Mouse (Mus musculus) embryonic facial prominence, embryonic 11.5 days (tissue): ENCODE results near the gene Gstm4. TPM values are rescaled to one million over a fixed set of nuclear protein-coding genes. Genes with fewer than 3 reads are reported as not detected.

Experiments
- ATAC-seq: fragments of 200-750 bp; cut with Nextera tagmentation; replicated peaks from 2 replicates; pipeline ENCODE4 v1.8.0; 2017; ENCODE audit warnings: low read depth; ENCODE audit not compliant: insufficient number of reproducible peaks, low FRiP score, low TSS enrichment
- DNase-seq: peaks from one replicate; pipeline ENCODE4 v3.0.0-alpha.2; 2015; ENCODE audit warnings: low spot score
- H3K27ac ChIP-seq: fragments of 300-500 bp; sonication (generic); replicated peaks from 2 replicates; pipeline ENCODE4 v1.5.1; 2014; ENCODE audit warnings: mild to moderate bottlenecking, low read depth, low read length, control low read depth
- H3K27me3 ChIP-seq: fragments of 300-500 bp; sonication (generic); 2 replicates; pipeline ENCODE4 v1.6.1; 2014; ENCODE audit warnings: mild to moderate bottlenecking, low read length, moderate library complexity, mixed read lengths; ENCODE audit not compliant: control insufficient read depth, insufficient read depth
- H3K36me3 ChIP-seq: fragments of 300-500 bp; sonication (generic); replicated peaks from 2 replicates; pipeline ENCODE4 v1.6.1; 2014; ENCODE audit warnings: low read depth, mild to moderate bottlenecking, low read length, moderate library complexity, mixed read lengths; ENCODE audit not compliant: control insufficient read depth, insufficient read depth
- H3K4me1 ChIP-seq: fragments of 300-500 bp; sonication (generic); 2 replicates; pipeline ENCODE4 v1.6.1; 2014; ENCODE audit warnings: low read length, mixed read lengths; ENCODE audit not compliant: control insufficient read depth, insufficient read depth
- H3K4me2 ChIP-seq: fragments of 300-500 bp; sonication (generic); 2 replicates; pipeline ENCODE4 v1.6.1; 2014; ENCODE audit warnings: low read depth, mild to moderate bottlenecking, control low read depth, low read length, moderate library complexity
- H3K4me3 ChIP-seq: fragments of 300-500 bp; sonication (generic); 2 replicates; pipeline ENCODE4 v1.5.1; 2014; ENCODE audit warnings: low read depth, low read length, control low read depth
- H3K9ac ChIP-seq: fragments of 300-500 bp; sonication (generic); replicated peaks from 2 replicates; pipeline ENCODE4 v1.6.1; 2014; ENCODE audit warnings: mild to moderate bottlenecking, control low read depth, low read length
- H3K9me3 ChIP-seq: fragments of 300-500 bp; sonication (generic); replicated peaks from 2 replicates; pipeline ENCODE4 v1.6.1; 2016; ENCODE audit warnings: mild to moderate bottlenecking, low read length, inconsistent platforms, mixed read lengths; ENCODE audit not compliant: control insufficient read depth
- WGBS: fragments of 180-500 bp; shearing (Covaris S2); extraction: QIAGEN DNeasy Blood & Tissue Kit; methylation state at CpG from one replicate; pipeline ENCODE4 v1.1.7; 2014; 5-methylcytosine and 5-hydroxymethylcytosine counted together
- polyA plus RNA-seq: library from polyadenylated mRNA; unstranded; fragments of >200 nt; fragmentation: Nextera tagmentation; extraction: Ambion mirVana; gene quantifications from 2 replicates; pipeline ENCODE4 v1.2.1, GENCODE M21; 2014

Gene Gstm4
- polyA plus RNA-seq, result 14.6 and 15.9 TPM in 2 replicates

DNA sequence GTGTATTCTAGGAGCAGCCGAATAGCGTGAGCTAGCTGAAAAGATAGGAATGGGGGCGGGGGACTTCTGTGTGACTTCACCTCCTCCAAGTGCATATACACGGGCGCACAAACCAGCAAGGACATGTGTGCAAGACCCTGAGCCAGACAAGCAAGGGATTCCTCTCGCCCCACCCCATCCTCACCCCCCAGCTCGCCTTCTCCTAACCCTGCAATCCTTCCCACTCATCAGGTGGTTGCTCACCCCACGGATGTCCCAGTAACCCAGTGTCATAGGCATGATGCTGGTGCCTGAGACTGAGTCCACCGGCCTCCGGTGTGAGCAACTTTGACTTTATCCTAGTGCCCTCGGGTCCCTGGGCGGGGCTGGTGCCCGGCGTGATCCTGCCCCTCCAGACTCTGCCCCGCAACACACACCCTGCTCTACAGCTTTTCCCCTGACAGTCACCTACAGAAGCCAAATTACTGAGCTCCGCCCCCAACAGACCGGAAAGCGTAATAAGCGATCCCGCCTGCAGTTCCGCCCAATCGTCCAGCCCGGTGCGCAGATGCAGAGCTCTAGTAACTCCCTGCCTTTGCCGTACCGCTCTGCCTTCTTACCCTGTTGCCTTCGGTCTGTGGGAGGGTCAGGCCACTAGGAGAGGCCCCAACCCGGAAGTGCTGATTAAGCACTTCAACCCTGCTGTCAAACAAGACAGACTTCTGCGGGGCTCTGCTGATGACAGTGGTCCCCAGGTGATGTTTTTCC, at the start of gene Gstm4:
Gene Gstm4, minus strand, starts transcription at position 501 of the 747 bp plus-strand sequence.
- Histone ChIP-seq H3K4me2 (peak within 1 kb of the TSS; percentile 84), H3K4me3 (peak within 1 kb of the TSS; percentile 48), H3K9me3 (no peaks in the 10 kb centered on the region), H3K27me3 (no peaks in the 10 kb centered on the region), H3K4me1 (no peaks in the 10 kb centered on the region; the same call in 1 of the 2 replicates), H3K9ac (peak within 1 kb of the TSS; percentile 64), H3K36me3 (no peaks in the 10 kb centered on the region), H3K27ac (peak within 1 kb of the TSS; percentile 28; the same call in 1 of the 2 replicates)
- WGBS, result 3% methylated on average over 29 of the region's 29 CpGs
- DNase-seq, result peak; percentile 86
- ATAC-seq, result peak; percentile 93

GRCm38 (mm10) chr3:108094146-108094545, 49.5 kb upstream of the Gstm4 start:
- H3K27me3 ChIP-seq, result no peaks in the 10 kb centered on the region
- no peaks in the 10 kb centered on the region for H3K4me1 ChIP-seq
- H3K9ac ChIP-seq, result no peak overlapping the region
- no peak overlapping the region for H3K4me3 ChIP-seq
- no peaks in the 10 kb centered on the region for H3K9me3 ChIP-seq
- H3K27ac ChIP-seq, result no peak overlapping the region
- WGBS, result 87% methylated on average over 1 of the region's 1 CpGs
- ATAC-seq, result no peak
- no peak overlapping the region for H3K4me2 ChIP-seq
- no peak for DNase-seq
- H3K36me3 ChIP-seq, result no peaks in the 10 kb centered on the region

- H3K4me3 ChIP-seq, result no peak overlapping the region
- H3K27me3 ChIP-seq, result no peaks in the 10 kb centered on the region
- ATAC-seq (no peak), DNase-seq (no peak)
- H3K9me3 ChIP-seq, result no peaks in the 10 kb centered on the region
- 57% methylated on average over 6 of the region's 6 CpGs for WGBS
- no peaks in the 10 kb centered on the region for H3K4me1 ChIP-seq
- no peaks in the 10 kb centered on the region for H3K36me3 ChIP-seq
- H3K27ac ChIP-seq, result no peak overlapping the region
- no peak overlapping the region for H3K4me2 ChIP-seq
- no peak overlapping the region for H3K9ac ChIP-seq
Observed at GRCm38 (mm10) chr3:108093306-108093705, 48.6 kb upstream of the Gstm4 start.

- H3K9me3 ChIP-seq, result no peaks in the 10 kb centered on the region
- no peaks in the 10 kb centered on the region for H3K36me3 ChIP-seq
- H3K27ac ChIP-seq, result no peak within 1 kb of the TSS
- no peaks in the 10 kb centered on the region for H3K4me1 ChIP-seq
- DNase-seq (no peak), ATAC-seq (no peak)
- H3K4me3 ChIP-seq, result no peak within 1 kb of the TSS
- H3K27me3 ChIP-seq, result no peaks in the 10 kb centered on the region
- no peak within 1 kb of the TSS for H3K4me2 ChIP-seq
- WGBS, result 74% methylated on average over 15 of the region's 15 CpGs
- no peak within 1 kb of the TSS for H3K9ac ChIP-seq
Observed at GRCm38 (mm10) chr3:108092536-108093115, 47.9 kb upstream of the Gstm4 start, which contains the start of gene Gnat2. Gnat2 (plus strand) TSS chr3:108092789.

GRCm38 (mm10) chr3:108092030-108092429, 47.3 kb upstream of the Gstm4 start:
- H3K27me3 ChIP-seq, result no peaks in the 10 kb centered on the region
- DNase-seq, result no peak
- no peak overlapping the region for H3K9ac ChIP-seq
- no peak overlapping the region for H3K4me3 ChIP-seq
- H3K4me1 ChIP-seq, result peaks cover 2% of the 10 kb centered on the region; the same call in 1 of the 2 replicates
- no peak overlapping the region for H3K27ac ChIP-seq
- H3K9me3 ChIP-seq, result no peaks in the 10 kb centered on the region
- 75% methylated on average over 6 of the region's 6 CpGs for WGBS
- no peaks in the 10 kb centered on the region for H3K36me3 ChIP-seq
- no peak for ATAC-seq
- H3K4me2 ChIP-seq, result no peak overlapping the region

DNA sequence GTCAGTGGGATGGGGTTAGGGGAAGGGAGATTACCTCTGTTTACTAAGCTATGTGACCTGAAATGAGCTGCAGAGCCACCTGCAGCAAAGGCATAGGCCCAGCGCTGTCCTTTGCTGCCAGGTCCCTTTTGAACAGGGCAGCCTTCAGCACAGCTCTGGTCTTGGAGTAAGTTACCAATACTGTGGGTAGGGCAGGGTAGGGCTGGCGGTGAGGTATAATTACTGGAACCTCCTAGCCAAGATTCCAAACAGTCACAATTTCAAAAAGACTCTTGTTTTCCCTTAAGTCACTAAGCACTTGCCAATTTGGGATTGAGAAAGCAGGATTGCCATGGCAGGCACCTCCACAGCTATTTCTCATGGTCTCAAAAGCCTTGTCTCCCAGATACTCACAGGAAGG, 45.9 kb upstream of the Gstm4 start:
- 73% methylated on average over 2 of the region's 2 CpGs for WGBS
- no peak overlapping the region for H3K27ac ChIP-seq

GRCm38 (mm10) chr3:108089916-108090315, 45.2 kb upstream of the Gstm4 start:
- no peaks in the 10 kb centered on the region for H3K27me3 ChIP-seq
- no peak overlapping the region for H3K4me3 ChIP-seq
- H3K9ac ChIP-seq, result no peak overlapping the region
- ATAC-seq (no peak), DNase-seq (no peak)
- no peaks in the 10 kb centered on the region for H3K9me3 ChIP-seq
- H3K4me1 ChIP-seq, result peaks cover 2% of the 10 kb centered on the region; the same call in 1 of the 2 replicates
- no peak overlapping the region for H3K4me2 ChIP-seq
- no peaks in the 10 kb centered on the region for H3K36me3 ChIP-seq
- 41% methylated on average over 2 of the region's 2 CpGs for WGBS
- no peak overlapping the region for H3K27ac ChIP-seq

More for the DNA sequence above, 45.9 kb upstream of the Gstm4 start:
- peaks cover 2% of the 10 kb centered on the region; the same call in 1 of the 2 replicates for H3K4me1 ChIP-seq
- no peak overlapping the region for H3K9ac ChIP-seq
- H3K4me3 ChIP-seq, result no peak overlapping the region
- no peak overlapping the region for H3K4me2 ChIP-seq
- no peak for DNase-seq
- no peaks in the 10 kb centered on the region for H3K36me3 ChIP-seq
- H3K9me3 ChIP-seq, result no peaks in the 10 kb centered on the region
- H3K27me3 ChIP-seq, result no peaks in the 10 kb centered on the region
- ATAC-seq, result no peak

DNA sequence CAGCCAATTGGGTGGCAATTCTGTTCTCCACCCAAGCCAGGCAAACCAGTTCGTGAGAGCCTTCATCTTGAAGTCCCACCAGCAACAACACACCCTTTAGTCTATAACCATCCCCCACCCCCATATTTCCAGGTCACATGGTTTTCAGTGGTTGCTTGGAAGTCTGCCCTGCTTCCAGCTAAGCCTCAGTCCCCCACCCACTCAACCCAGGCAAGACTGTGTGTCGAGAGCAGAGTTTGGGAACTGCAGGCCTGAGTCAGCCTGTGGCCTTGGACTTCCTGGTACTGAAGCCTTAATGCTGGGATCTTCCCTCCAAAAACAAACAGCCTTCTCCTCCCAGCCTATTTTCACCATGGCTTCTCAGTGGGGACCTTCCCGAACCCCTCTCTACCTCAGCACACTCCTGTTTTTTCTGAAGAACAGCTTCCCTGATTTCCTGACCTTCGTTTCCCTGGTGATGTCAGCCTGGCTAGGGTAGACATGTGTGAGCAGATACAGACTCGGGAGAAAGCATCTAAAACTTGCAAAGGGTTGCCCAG, 44.2 kb upstream of the Gstm4 start:
- H3K27ac ChIP-seq, result no peak overlapping the region
- peaks cover 2% of the 10 kb centered on the region; the same call in 1 of the 2 replicates for H3K4me1 ChIP-seq
- ATAC-seq (no peak), DNase-seq (no peak)
- H3K9ac ChIP-seq, result no peak overlapping the region
- H3K27me3 ChIP-seq, result no peaks in the 10 kb centered on the region
- 46% methylated on average over 5 of the region's 5 CpGs for WGBS
- no peaks in the 10 kb centered on the region for H3K36me3 ChIP-seq
- no peak overlapping the region for H3K4me2 ChIP-seq
- no peak overlapping the region for H3K4me3 ChIP-seq
- H3K9me3 ChIP-seq, result no peaks in the 10 kb centered on the region
